Mouse (Mus musculus) neural tube, embryonic 13.5 days (tissue): ENCODE measurements around the gene Ptges2. TPM values are rescaled to one million over a fixed set of nuclear protein-coding genes. Genes with fewer than 3 reads are reported as not detected.

Source experiments
- ATAC-seq: fragments of 200-750 bp; cut with Nextera tagmentation; 2 replicates; pipeline ENCODE4 v1.8.0; 2017; ENCODE audit warnings: low read depth, mild to moderate bottlenecking, moderate TSS enrichment, moderate library complexity
- H3K27ac ChIP-seq: fragments of 300-500 bp; sonication (generic); replicated peaks from 2 replicates; pipeline ENCODE4 v1.5.1; 2015; ENCODE audit warnings: moderate library complexity, mild to moderate bottlenecking, inconsistent platforms
- H3K27me3 ChIP-seq: fragments of 300-500 bp; sonication (generic); 2 replicates; pipeline ENCODE4 v1.6.1; 2015; ENCODE audit warnings: mild to moderate bottlenecking, inconsistent platforms
- H3K36me3 ChIP-seq: fragments of 300-500 bp; sonication (generic); 2 replicates; pipeline ENCODE4 v1.6.1; 2015; ENCODE audit warnings: mild to moderate bottlenecking, inconsistent platforms
- H3K4me1 ChIP-seq: fragments of 300-500 bp; sonication (generic); replicated peaks from 2 replicates; pipeline ENCODE4 v1.6.1; 2015; ENCODE audit warnings: inconsistent platforms
- H3K4me2 ChIP-seq: fragments of 300-500 bp; sonication (generic); 2 replicates; pipeline ENCODE4 v1.6.1; 2015; ENCODE audit warnings: inconsistent platforms, mild to moderate bottlenecking, moderate library complexity
- H3K4me3 ChIP-seq: fragments of 300-500 bp; sonication (generic); 2 replicates; pipeline ENCODE4 v1.5.1; 2015; ENCODE audit warnings: mild to moderate bottlenecking, inconsistent platforms
- H3K9ac ChIP-seq: fragments of 300-500 bp; sonication (generic); 2 replicates; pipeline ENCODE4 v1.6.1; 2015; ENCODE audit warnings: moderate library complexity, mild to moderate bottlenecking, inconsistent platforms
- H3K9me3 ChIP-seq: fragments of 300-500 bp; sonication (generic); 2 replicates; pipeline ENCODE4 v1.6.1; 2016; ENCODE audit warnings: inconsistent platforms
- WGBS: fragments of 180-500 bp; shearing (Covaris S2); methylation state at CpG from one replicate; pipeline ENCODE4 v1.1.7; 2015; 5-methylcytosine and 5-hydroxymethylcytosine counted together
- polyA plus RNA-seq: library from polyadenylated mRNA; unstranded; fragments of >200 nt; fragmentation: Nextera tagmentation; extraction: Ambion mirVana; gene quantifications from 2 replicates; pipeline ENCODE4 v1.2.1, GENCODE M21; 2015

The Ptges2 gene
- polyA plus RNA-seq, 1 experiment from 2014 or later = 46.0 TPM

- Histone ChIP-seq H3K4me3 (peak within 1 kb of the TSS; percentile 77), H3K9me3 (no peaks in the 10 kb centered on the region), H3K27me3 (no peaks in the 10 kb centered on the region), H3K27ac (peak within 1 kb of the TSS; percentile 93), H3K4me1 (peaks cover 62% of the 10 kb centered on the region), H3K9ac (peak within 1 kb of the TSS; percentile 88), H3K4me2 (peak within 1 kb of the TSS; percentile 78), H3K36me3 (no peaks in the 10 kb centered on the region)
- 82% methylated on average over 15 of the region's 15 CpGs for WGBS
- ATAC-seq = no peak
Observed at GRCm38 (mm10) chr2:32449761-32450754, 54.4 kb downstream of the Ptges2 start, which contains the start of gene Naif1. Gene Naif1 (plus strand): TSS chr2:32450457.

DNA sequence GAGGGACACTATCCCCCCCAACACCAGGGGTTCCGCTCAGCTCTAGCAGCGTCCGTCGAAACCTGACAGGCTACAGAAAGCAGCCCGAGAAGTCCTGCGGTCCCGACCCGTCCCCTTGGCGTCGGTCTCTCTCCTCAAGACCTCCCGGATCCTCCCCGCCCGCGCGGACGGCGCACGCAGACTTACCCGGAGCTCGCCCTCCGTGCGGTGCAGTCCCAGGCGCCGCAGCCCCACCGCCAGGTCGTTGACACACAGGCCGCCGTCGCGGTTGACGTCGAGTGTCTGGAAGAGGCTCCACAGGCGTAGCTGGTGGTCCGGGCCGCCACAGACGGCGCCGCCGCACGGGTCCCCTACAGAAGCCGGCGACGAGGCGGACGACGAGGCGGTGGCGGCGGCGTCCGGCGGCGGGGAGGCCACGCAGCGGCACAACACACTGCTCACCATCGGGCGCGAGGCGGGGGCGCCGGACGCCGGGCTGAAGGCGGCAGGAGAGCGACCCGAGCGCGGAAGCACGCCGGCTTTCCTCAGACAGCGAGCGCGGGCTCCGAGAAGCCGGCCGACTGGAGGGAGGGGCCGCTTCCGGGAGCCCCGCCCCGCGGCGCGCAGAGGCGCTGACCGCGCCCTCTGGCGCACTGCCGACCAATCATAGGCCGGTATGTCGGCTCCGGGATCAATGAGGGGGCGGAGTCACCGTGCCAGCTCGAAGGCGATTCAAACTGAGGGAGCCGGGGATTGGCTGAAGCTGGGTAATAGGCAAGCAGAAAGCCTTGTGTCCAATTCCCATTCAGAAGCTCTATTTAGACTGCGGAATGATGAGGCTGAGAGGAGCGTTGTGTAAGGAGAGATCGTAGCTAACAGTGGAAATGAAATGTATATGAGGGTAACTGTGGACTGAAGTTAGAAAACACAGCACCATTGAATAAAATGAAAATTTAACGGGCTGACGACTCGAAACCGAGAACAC is 55.5 kb downstream of the Ptges2 start, which contains the start of gene Slc25a25:
Gene Slc25a25 (minus strand): TSS at position 565 of the 964 bp plus-strand sequence.
- H3K36me3 ChIP-seq = peaks cover 9% of the 10 kb centered on the region; the same call in 1 of the 2 replicates
- H3K27me3 ChIP-seq = no peaks in the 10 kb centered on the region
- under 1% methylated on average over 103 of the region's 103 CpGs for WGBS
- peak within 1 kb of the TSS; percentile 78 for H3K4me2 ChIP-seq
- H3K9me3 ChIP-seq = no peaks in the 10 kb centered on the region
- H3K27ac ChIP-seq = peak within 1 kb of the TSS; percentile 93
- peak within 1 kb of the TSS; percentile 77 for H3K4me3 ChIP-seq
- H3K4me1 ChIP-seq = peaks cover 63% of the 10 kb centered on the region
- peak; percentile 95 for ATAC-seq
- peak within 1 kb of the TSS; percentile 88 for H3K9ac ChIP-seq

GRCm38 (mm10) chr2:32451870-32452372 is 56.2 kb downstream of the Ptges2 start:
- Histone ChIP-seq H3K9ac (peak overlapping the region; percentile 63), H3K36me3 (peaks cover 14% of the 10 kb centered on the region; the same call in 1 of the 2 replicates), H3K9me3 (no peaks in the 10 kb centered on the region), H3K27ac (peak overlapping the region; percentile 93), H3K4me2 (peak overlapping the region; percentile 78), H3K4me3 (peak overlapping the region; percentile 77), H3K27me3 (no peaks in the 10 kb centered on the region), H3K4me1 (peaks cover 63% of the 10 kb centered on the region)
- ATAC-seq = peak; percentile 96
- WGBS = under 1% methylated on average over 25 of the region's 25 CpGs

GRCm38 (mm10) chr2:32452441-32452971 is 56.8 kb downstream of the Ptges2 start:
- Histone ChIP-seq H3K4me1 (peaks cover 58% of the 10 kb centered on the region), H3K4me3 (peak overlapping the region; percentile 77), H3K9me3 (no peaks in the 10 kb centered on the region), H3K36me3 (peaks cover 14% of the 10 kb centered on the region; the same call in 1 of the 2 replicates), H3K27ac (peak overlapping the region; percentile 75), H3K27me3 (no peaks in the 10 kb centered on the region), H3K9ac (peak overlapping the region; percentile 32; the same call in 1 of the 2 replicates), H3K4me2 (peak overlapping the region; percentile 78)
- 0 out of 2 replicates have a peak, but pooled peaks have one; percentile 2 for ATAC-seq
- WGBS = 94% methylated on average over 16 of the region's 16 CpGs

DNA sequence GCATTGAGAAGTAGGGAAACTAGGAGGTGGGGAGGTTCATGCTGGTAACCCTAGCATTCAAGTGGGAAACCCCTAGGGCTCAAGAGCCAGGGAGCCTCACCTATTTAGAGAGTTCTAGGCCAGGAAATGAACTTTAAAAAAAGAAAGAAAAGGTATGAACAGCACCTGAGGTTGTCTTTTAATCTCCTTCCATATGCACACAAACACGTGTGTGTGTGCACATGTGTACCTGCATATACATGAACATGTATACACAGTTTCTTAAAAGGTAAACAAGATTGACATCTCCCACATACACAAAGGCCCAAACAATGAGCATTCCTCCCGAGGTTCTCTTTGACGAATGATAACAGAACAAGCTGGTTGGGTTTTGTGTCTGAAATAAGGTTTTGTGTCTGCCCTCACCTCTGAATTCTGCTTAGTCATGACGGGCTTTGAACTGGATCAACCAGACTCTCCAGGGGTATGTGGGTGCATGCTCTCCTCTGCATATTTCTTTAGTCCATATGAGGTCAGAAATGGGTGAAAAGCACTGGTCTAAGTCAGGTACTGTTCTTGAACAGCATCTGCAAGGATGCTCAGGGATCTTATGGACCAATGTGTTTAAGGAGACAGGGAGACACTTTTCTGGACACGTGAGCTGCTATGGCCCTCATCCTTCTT is 58.1 kb downstream of the Ptges2 start:
- Histone ChIP-seq H3K27ac (0 out of 2 replicates have a peak overlapping the region, but pooled peaks have one; percentile 33), H3K4me1 (peaks cover 48% of the 10 kb centered on the region), H3K9me3 (no peaks in the 10 kb centered on the region), H3K4me2 (no peak overlapping the region), H3K4me3 (no peak overlapping the region), H3K27me3 (no peaks in the 10 kb centered on the region), H3K9ac (peak overlapping the region; percentile 22; the same call in 1 of the 2 replicates), H3K36me3 (peaks cover 14% of the 10 kb centered on the region; the same call in 1 of the 2 replicates)
- no peak for ATAC-seq
- WGBS = 85% methylated on average over 5 of the region's 5 CpGs

GRCm38 (mm10) chr2:32454633-32455032 is 58.9 kb downstream of the Ptges2 start:
- Histone ChIP-seq H3K4me1 (peaks cover 43% of the 10 kb centered on the region), H3K4me2 (no peak overlapping the region), H3K4me3 (no peak overlapping the region), H3K36me3 (peaks cover 14% of the 10 kb centered on the region; the same call in 1 of the 2 replicates), H3K9me3 (no peaks in the 10 kb centered on the region), H3K27me3 (no peaks in the 10 kb centered on the region), H3K27ac (peak overlapping the region; percentile 33), H3K9ac (no peak overlapping the region)
- 53% methylated on average over 10 of the region's 10 CpGs for WGBS
- ATAC-seq = no peak

GRCm38 (mm10) chr2:32455101-32455500 is 59.4 kb downstream of the Ptges2 start:
- WGBS = 89% methylated on average over 8 of the region's 8 CpGs
- H3K27ac ChIP-seq = peak overlapping the region; percentile 33; the same call in 1 of the 2 replicates
- H3K9ac ChIP-seq = no peak overlapping the region
- H3K4me2 ChIP-seq = no peak overlapping the region
- ATAC-seq = no peak
- no peaks in the 10 kb centered on the region for H3K27me3 ChIP-seq
- peaks cover 14% of the 10 kb centered on the region; the same call in 1 of the 2 replicates for H3K36me3 ChIP-seq
- H3K9me3 ChIP-seq = no peaks in the 10 kb centered on the region
- H3K4me3 ChIP-seq = no peak overlapping the region
- peaks cover 39% of the 10 kb centered on the region for H3K4me1 ChIP-seq

Other genes starting within 250 kb of the Ptges2 start
- 61.6 and 69.8 TPM in 2 replicates for gene Prrc2b, start 244.8 kb upstream of the Ptges2 start, polyA plus RNA-seq
- 25.8 and 25.9 TPM in 2 replicates for gene Pomt1, start 159.3 kb upstream of the Ptges2 start, polyA plus RNA-seq
- gene Uck1, start 135.7 kb upstream of the Ptges2 start, polyA plus RNA-seq = 68.3 and 75.5 TPM in 2 replicates
- 27.8 and 30.0 TPM in 2 replicates for gene Golga2, start 108.5 kb upstream of the Ptges2 start, polyA plus RNA-seq
- 432 and 483 TPM in 2 replicates for gene Swi5, start 107.8 kb upstream of the Ptges2 start, polyA plus RNA-seq
- gene Ciz1, start 43.6 kb upstream of the Ptges2 start, polyA plus RNA-seq = 49.9 and 51.1 TPM in 2 replicates
- gene Dnm1, start 42.6 kb upstream of the Ptges2 start, polyA plus RNA-seq = 44.3 and 47.0 TPM in 2 replicates
- 101 and 135 TPM in 2 replicates for gene 1110008P14Rik, start 14.0 kb upstream of the Ptges2 start, polyA plus RNA-seq
- gene Lcn2, start 7.6 kb upstream of the Ptges2 start, polyA plus RNA-seq = 0.56 and 1.4 TPM in 2 replicates
- gene Naif1, start 54.6 kb downstream of the Ptges2 start, polyA plus RNA-seq = 5.1 and 5.6 TPM in 2 replicates
- 49.8 and 49.9 TPM in 2 replicates for gene Slc25a25, start 55.5 kb downstream of the Ptges2 start, polyA plus RNA-seq
- gene Fam102a, start 139.4 kb downstream of the Ptges2 start, polyA plus RNA-seq = 7.9 and 9.1 TPM in 2 replicates
- gene Dpm2, start 175.0 kb downstream of the Ptges2 start, polyA plus RNA-seq = 128 and 143 TPM in 2 replicates
- 9.2 and 9.4 TPM in 2 replicates for gene Pip5kl1, start 178.9 kb downstream of the Ptges2 start, polyA plus RNA-seq
- gene 9430097D07Rik, start 179.8 kb downstream of the Ptges2 start, polyA plus RNA-seq = 0.50 and 0.71 TPM in 2 replicates
- 25.3 and 25.9 TPM in 2 replicates for gene St6galnac4, start 191.2 kb downstream of the Ptges2 start, polyA plus RNA-seq
- gene St6galnac6, start 203.8 kb downstream of the Ptges2 start, polyA plus RNA-seq = 9.4 and 11.0 TPM in 2 replicates
- 74.2 and 75.4 TPM in 2 replicates for gene Ak1, start 225.9 kb downstream of the Ptges2 start, polyA plus RNA-seq